Mouse (Mus musculus): ENCODE data around the gene Zfp326. TPM values are rescaled to one million over a fixed set of nuclear protein-coding genes. Genes with fewer than 3 reads are reported as not detected.

The Zfp326 gene
- total RNA-seq, 2 experiments from 2014 or later = 12.3 to 12.7 TPM

DNA sequence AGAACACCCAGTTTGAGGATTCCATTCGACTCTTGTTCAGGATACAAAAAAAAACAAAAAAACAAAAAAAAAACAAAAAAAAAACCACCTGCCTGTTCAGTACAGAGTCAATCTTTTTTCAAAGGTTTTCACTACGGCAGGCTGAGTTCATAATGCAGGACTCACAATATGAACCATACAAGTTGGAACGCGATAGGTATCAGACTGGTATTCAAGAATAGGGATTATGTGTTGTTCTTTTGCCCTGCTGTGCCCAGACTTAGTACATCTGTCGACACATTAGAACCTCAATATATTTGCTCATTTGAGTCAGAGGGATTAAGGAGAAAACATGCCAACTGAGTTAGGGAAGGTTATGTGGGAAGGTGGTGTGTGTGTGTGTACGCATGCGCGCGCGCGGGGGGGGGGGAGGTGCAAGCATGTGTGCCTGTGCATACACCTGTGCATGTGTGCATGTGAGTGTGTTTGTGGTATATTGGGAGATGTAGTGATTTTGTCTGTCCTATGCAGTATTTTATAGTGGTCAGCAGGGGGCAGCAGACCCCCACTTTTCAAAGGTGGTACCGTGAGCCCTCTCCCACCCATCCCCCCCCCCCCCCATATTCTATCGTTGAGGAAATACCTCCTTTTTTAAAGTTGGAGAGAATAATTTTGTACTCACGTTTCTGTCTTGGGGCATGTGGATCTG is 49.3 kb downstream of the Zfp326 start:
- intact Hi-C loops (cut with DNase I) = loop anchor here (10.0 kb wide), 1 partner anchor 879 kb away; no protein-coding TSS in a partner anchor
- DNase-seq = no peak

DNA sequence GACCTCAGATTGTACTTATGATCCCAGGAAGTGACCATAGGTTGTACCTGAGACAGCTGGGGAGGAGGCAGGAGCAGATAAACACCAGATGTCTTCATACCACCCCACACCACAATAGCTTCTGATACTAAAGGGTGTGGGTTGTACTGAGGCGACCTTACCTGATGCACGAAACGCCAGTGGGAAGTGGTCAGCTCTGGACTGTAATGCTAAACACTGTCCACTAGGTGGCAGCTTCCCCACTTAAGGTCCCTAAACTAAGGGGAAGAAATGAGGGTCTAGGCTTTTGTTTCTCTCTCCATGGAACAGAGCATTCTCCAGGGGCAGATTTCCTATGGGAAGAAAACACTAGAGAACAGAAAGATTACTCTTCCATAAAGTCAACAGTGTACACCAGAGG is 53.9 kb downstream of the Zfp326 start:
- peak in 1 of 2 experiments; percentile 11 for DNase-seq
- intact Hi-C loops (cut with DNase I) = loop anchor here (10.0 kb wide), 1 partner anchor 145 kb away; no protein-coding TSS in a partner anchor

DNA sequence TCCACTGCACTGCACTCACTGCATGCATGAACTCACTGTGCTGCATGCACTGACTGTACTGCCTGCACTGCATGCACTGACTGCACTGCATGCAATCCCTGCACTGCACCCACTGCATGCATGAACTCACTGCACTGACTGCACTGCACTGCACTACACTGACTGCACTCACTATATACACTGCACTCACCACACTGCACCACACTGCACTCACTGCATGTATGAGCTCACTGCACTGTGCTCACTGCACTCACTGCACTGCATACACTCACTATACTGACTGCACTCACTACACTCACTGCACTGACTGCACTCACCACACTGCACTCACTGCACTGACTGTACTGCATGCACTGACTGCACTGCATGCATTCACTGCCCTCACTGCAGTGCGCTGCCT is 56.0 kb downstream of the Zfp326 start:
- intact Hi-C loops (cut with DNase I) = loop anchor here (10.0 kb wide), 1 partner anchor 142 kb away; no protein-coding TSS in a partner anchor
- DNase-seq = no peak

DNA sequence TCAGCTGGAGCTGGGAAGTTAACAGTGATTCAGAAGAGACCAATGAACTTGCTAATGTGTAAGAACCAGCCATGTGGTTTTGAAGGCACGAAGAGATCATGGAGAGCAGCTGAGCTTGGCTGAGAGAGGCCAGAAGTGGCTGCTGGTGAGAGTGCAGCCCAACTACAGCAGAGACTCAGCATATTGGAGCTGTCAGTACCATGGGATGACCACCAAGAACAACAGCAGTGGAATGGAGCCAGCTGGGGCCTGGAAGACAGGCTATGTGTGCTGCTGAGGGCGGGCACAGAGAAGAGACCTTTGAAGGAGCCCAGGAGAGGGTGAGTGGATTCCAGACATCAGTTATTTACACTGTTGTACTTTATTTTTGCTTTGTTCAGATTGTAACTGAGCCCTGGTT is 65.6 kb downstream of the Zfp326 start:
- DNase-seq = no peak
- intact Hi-C loops (cut with DNase I) = no loop called here

Other genes with a start within 250 kb of the Zfp326 start
- 1 to 10 TPM; 8.6 to 9.8 TPM for gene Lrrc8d, start 176.6 kb upstream of the Zfp326 start, total RNA-seq (2021)